Mouse (Mus musculus) heart, postnatal 0 days (tissue): ENCODE data around the gene A930002H24Rik.
A peak's percentile ranks its signal among the peaks of the same experiment; 100 is the strongest.

Experiments used
- CTCF ChIP-seq: IDR thresholded peaks from 2 replicates; pipeline ENCODE4 v1.5.1; 2016; ENCODE audit warnings: antibody characterized with exemption, control low read depth, low read depth
- EP300 ChIP-seq: IDR thresholded peaks from 2 replicates; pipeline ENCODE4 v1.6.1; 2016; ENCODE audit warnings: antibody characterized with exemption, low read depth

- TF ChIP-seq CTCF = no peak
- TF ChIP-seq EP300 = 0 out of 2 replicates have a peak, but pooled peaks have one; percentile 59
Observed at GRCm38 (mm10) chr17:63863647-63864149, at the start of gene A930002H24Rik.
